Mouse (Mus musculus) right cerebral cortex, adult 2 months (tissue): ENCODE measurements at regions not wholly inside any gene's neighbourhood (a gene's known extent, or its start where the extent isn't known, plus 50 kb on each side); places are given as distances from the start of the nearest gene placed in this dataset.

Experiments
- DNase-seq, 2 experiments: peaks; one replicate each; pipeline ENCODE4 v3.0.0; 2021 to 2022; ENCODE audit warnings: low spot score in 2 of 2

DNA sequence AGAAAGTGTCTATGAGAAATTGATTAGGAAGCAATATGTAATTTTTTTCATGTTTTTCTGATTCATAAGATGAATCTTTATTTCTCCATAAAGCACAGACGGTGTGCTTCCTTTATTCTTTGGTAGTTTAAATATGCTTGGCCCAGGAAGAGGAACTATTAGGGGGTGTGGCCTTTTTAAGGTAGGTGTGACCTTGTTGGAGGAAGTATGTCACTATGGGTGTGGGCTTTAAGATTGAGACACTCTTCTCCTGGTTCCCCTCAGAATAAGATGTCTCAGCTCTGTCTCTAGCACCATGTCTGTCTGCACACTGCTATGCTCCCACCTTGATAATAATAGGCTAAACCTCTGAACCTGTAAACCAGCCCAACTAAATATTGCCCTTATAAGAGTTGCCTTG, 54.8 kb upstream of the Ccdc88a start:
- no peak for DNase-seq

DNA sequence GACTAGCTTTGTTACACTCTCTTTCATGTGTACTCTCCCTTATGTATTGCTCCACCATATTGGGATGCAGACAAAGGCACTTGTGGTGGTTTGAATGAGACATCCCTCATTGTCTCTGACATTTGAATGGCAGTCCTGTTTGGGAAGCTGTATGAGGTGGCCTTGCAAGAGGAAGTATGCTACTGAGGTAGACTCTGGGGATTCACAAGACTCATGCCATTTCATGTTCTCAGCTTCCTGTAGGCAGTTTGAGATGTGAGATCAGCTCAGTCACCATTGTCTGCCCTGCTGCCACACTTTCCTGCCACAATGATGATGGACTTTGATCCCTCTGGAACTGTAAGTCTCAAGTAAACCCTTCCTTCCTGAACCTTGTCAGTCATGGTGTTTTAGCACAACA, 62.9 kb upstream of the Ccdc88a start:
- DNase-seq, result no peak

DNA sequence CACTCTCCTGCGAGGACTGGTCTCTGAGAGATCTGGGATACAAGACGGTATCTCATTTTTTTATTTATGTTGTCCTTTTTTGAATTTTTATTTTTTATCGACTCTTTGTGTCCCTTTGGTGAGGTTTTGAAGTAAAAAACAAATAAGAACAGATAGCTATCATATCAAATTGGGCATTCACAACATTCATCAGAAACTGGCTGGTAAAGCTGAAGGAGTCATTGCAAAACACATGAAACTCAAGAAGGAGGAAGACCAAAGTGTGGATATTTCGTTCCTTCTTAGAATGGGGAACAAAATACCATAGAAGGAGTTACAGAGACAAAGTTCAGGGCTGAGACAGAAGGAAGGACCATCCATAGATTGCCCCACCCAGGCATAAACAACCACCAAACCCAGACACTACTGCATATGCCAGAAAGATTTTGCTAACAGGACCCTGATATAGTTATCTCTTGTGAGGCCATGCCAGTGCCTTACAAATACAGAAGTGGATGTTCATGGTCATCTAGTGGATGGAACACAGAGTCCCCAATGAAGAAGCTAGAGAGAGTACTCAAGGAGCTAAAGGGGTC, 60.9 kb upstream of the Cfap36 start:
- DNase-seq, result no peak

GRCm38 (mm10) chr11:29300517-29300916, 53.3 kb upstream of the Cfap36 start:
- DNase-seq, result peak in 1 of 2 experiments; percentile 6
